Mouse (Mus musculus) hindbrain, postnatal 0 days (tissue): ENCODE measurements around the gene Myl9. TPM values are rescaled to one million over a fixed set of nuclear protein-coding genes. Genes with fewer than 3 reads are reported as not detected.
"Not testable (repeated sequence)": the region's sequence is repeated elsewhere in the genome, so short reads cannot be mapped to it uniquely, and the experiment has no call there.

Experiments
- ATAC-seq: fragments of 200-750 bp; cut with Nextera tagmentation; 2 replicates; pipeline ENCODE4 v1.8.0; 2017; ENCODE audit warnings: mild to moderate bottlenecking, moderate TSS enrichment, moderate library complexity
- DNase-seq: peaks from one replicate; pipeline ENCODE4 v3.0.0-alpha.2; 2015; ENCODE audit warnings: low spot score
- H3K27ac ChIP-seq: fragments of 300-500 bp; sonication (generic); 2 replicates; pipeline ENCODE4 v1.5.1; 2014; ENCODE audit warnings: mild to moderate bottlenecking
- H3K27me3 ChIP-seq: fragments of 300-500 bp; sonication (generic); 2 replicates; pipeline ENCODE4 v1.6.1; 2014; ENCODE audit warnings: low read length, mixed read lengths; ENCODE audit not compliant: insufficient read depth
- H3K36me3 ChIP-seq: fragments of 300-500 bp; sonication (generic); 2 replicates; pipeline ENCODE4 v1.6.1; 2014; ENCODE audit warnings: low read length, mixed read lengths; ENCODE audit not compliant: insufficient read depth
- H3K4me1 ChIP-seq: fragments of 300-500 bp; sonication (generic); 2 replicates; pipeline ENCODE4 v1.6.1; 2014; ENCODE audit warnings: antibody characterized with exemption, low read length, mixed read lengths; ENCODE audit not compliant: insufficient read depth
- H3K4me2 ChIP-seq: fragments of 300-500 bp; sonication (generic); 2 replicates; pipeline ENCODE4 v1.6.1; 2014; ENCODE audit warnings: low read depth, mild to moderate bottlenecking, low read length, moderate library complexity, mixed read lengths
- H3K4me3 ChIP-seq: fragments of 300-500 bp; sonication (generic); 2 replicates; pipeline ENCODE4 v1.5.1; 2014; ENCODE audit warnings: low read length
- H3K9ac ChIP-seq: fragments of 300-500 bp; sonication (generic); replicated peaks from 2 replicates; pipeline ENCODE4 v1.6.1; 2014; ENCODE audit warnings: mild to moderate bottlenecking, low read length, moderate library complexity, mixed read lengths
- H3K9me3 ChIP-seq: fragments of 300-500 bp; sonication (generic); 2 replicates; pipeline ENCODE4 v1.6.1; 2016; ENCODE audit warnings: low read length, mixed read lengths
- CTCF ChIP-seq: IDR thresholded peaks from 2 replicates; pipeline ENCODE4 v1.5.1; 2016; ENCODE audit warnings: antibody characterized with exemption, control low read depth, low read depth
- WGBS: fragments of 180-500 bp; shearing (Covaris S2); extraction: QIAGEN DNeasy Blood & Tissue Kit; methylation state at CpG from one replicate; pipeline ENCODE4 v1.1.7; 2014; 5-methylcytosine and 5-hydroxymethylcytosine counted together
- polyA plus RNA-seq: library from polyadenylated mRNA; unstranded; fragments of >200 nt; fragmentation: Nextera tagmentation; extraction: Ambion mirVana; gene quantifications from 2 replicates; pipeline ENCODE4 v1.2.1, GENCODE M21; 2015
- total RNA-seq: library from RNA; depleted of rRNA; stranded (reverse); fragments of >200 nt; gene quantifications from 2 replicates; pipeline ENCODE4 v1.2.3, GENCODE M21; 2014; rRNA removed

Gene Myl9
- total and polyA plus RNA-seq, 2 experiments from 2014 or later = 38.4 TPM

DNA sequence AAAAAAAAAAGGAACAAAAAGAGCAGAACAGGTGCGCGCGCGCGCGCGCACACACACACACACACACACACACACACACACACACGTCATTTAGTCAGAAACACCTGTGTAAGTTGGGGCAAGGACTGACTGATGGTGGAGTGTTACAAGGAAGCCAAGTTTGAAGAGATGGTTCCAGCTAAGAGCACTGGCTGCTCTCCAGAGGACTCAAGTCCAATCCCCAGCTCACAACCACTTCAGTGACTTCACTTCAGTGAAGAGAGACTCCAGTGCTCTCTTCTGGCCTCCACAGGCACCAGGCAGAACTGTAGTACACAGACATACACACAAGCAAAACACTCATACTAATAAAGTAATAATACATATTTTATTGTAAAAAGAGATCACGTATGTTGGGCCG lies 35.5 kb downstream of the Myl9 start:
- Histone ChIP-seq H3K27ac (no peak overlapping the region), H3K4me2 (no peak overlapping the region), H3K9ac (no peak overlapping the region), H3K36me3 (no peaks in the 10 kb centered on the region), H3K9me3 (no peaks in the 10 kb centered on the region), H3K27me3 (no peaks in the 10 kb centered on the region), H3K4me1 (no peaks in the 10 kb centered on the region), H3K4me3 (no peak overlapping the region)
- ATAC-seq (no peak), DNase-seq (peak; percentile 3)
- TF ChIP-seq CTCF = no peak
- 97% methylated on average over 10 of the region's 10 CpGs for WGBS

DNA sequence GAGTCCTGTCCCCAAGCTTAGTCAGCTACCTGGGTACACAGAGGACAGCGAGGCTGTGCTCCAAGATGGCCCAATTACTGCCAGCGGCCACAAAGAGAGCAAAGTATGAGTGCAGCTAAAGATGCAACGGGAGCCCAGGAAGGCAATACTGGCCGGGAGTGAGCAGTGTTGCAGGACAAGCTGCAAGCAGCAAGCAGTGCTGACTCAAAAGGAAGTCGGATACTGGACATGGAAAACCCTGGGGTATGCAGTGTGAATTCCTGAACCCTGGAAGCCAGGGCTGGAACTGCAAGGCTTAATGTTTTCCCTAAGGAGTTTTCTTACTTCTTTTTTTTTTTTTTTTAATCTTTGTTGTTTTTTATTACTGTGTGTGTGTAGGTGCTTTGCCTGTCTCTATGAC lies 36.3 kb downstream of the Myl9 start:
- H3K4me2 ChIP-seq = no peak overlapping the region
- 81% methylated on average over 5 of the region's 5 CpGs for WGBS
- no peaks in the 10 kb centered on the region for H3K9me3 ChIP-seq
- no peaks in the 10 kb centered on the region for H3K36me3 ChIP-seq
- no peaks in the 10 kb centered on the region for H3K4me1 ChIP-seq
- no peaks in the 10 kb centered on the region for H3K27me3 ChIP-seq
- no peak overlapping the region for H3K27ac ChIP-seq
- no peak for TF ChIP-seq CTCF
- DNase-seq (no peak), ATAC-seq (no peak)
- H3K9ac ChIP-seq = no peak overlapping the region
- no peak overlapping the region for H3K4me3 ChIP-seq

DNA sequence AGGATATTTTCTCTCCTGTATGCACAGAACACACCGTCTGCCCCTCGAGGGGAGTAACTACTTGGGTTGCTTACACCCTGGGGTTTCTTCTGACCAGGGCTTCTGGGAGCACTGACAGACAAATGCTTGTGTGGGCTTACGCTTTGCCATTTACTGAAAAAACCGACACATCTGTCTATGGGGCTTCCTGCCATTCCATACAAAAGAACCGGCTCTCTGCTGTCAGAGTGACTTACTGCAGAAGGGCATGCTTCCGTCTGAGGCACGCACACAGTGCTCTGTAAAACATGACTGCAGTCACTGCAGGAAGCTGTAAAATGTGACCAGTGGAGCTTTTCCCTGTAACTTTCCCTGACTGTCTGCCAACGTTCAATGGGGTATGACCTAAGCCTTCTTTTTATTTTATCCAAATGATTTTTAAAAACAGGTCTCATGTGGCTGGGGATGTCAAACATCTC lies 39.2 kb downstream of the Myl9 start:
- ATAC-seq (no peak), DNase-seq (peak; percentile 15)
- no peaks in the 10 kb centered on the region for H3K4me1 ChIP-seq
- H3K4me2 ChIP-seq = no peak overlapping the region
- H3K4me3 ChIP-seq = no peak overlapping the region
- H3K9me3 ChIP-seq = no peaks in the 10 kb centered on the region
- no peaks in the 10 kb centered on the region for H3K27me3 ChIP-seq
- no peak for TF ChIP-seq CTCF
- WGBS = 5% methylated on average over 8 of the region's 8 CpGs
- no peak overlapping the region for H3K27ac ChIP-seq
- no peak overlapping the region for H3K9ac ChIP-seq
- no peaks in the 10 kb centered on the region for H3K36me3 ChIP-seq

DNA sequence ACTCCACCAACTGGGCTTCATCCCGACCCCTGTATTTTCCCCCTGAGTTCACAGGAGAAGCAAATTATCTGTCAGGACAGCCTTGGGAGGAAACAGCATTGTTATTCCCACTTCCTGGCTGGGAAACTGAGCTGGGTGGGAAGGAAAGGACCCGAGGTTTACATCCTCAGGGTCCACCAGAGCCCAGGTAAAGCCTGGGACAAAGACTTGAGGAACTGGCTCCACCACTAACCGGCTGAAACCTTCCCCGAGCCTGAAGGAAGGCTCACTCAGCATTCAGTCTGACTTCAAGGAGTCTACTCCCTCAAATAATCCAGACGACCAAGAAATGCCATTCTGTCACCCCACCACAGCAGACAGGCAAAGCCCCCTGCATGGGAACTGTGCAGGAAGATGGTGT lies 39.7 kb downstream of the Myl9 start:
- DNase-seq (no peak), ATAC-seq (no peak)
- Histone ChIP-seq H3K27me3 (no peaks in the 10 kb centered on the region), H3K4me1 (no peaks in the 10 kb centered on the region), H3K4me3 (no peak overlapping the region), H3K4me2 (no peak overlapping the region), H3K36me3 (no peaks in the 10 kb centered on the region), H3K9ac (no peak overlapping the region), H3K27ac (no peak overlapping the region), H3K9me3 (no peaks in the 10 kb centered on the region)
- no peak for TF ChIP-seq CTCF
- 43% methylated on average over 5 of the region's 5 CpGs for WGBS

DNA sequence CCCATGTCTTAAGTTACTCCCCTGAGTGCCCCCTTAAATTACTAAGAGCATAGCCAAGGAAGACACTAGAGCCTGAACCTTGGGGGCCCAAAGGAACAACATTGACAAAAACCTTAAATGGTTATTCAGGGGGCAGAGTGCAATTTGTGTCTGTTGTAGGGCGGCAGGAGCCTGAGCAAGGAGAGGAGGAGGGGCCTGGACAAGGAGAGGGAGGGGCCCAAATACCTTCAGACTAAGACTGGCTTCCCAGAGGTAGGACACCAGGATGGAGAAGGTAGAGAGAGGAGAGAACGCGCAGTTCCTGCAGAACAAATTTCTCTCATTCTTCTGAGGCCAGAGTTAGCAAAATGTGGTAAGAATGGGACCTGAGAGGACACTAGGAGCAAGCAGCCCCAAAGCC lies 40.2 kb downstream of the Myl9 start:
- H3K4me2 ChIP-seq = no peak overlapping the region
- no peak for DNase-seq
- H3K27me3 ChIP-seq = no peaks in the 10 kb centered on the region
- no peaks in the 10 kb centered on the region for H3K9me3 ChIP-seq
- no peak for TF ChIP-seq CTCF
- WGBS = 72% methylated on average over 3 of the region's 3 CpGs
- H3K9ac ChIP-seq = no peak overlapping the region
- no peak overlapping the region for H3K4me3 ChIP-seq
- ATAC-seq = no peak
- H3K36me3 ChIP-seq = no peaks in the 10 kb centered on the region
- no peak overlapping the region for H3K27ac ChIP-seq
- no peaks in the 10 kb centered on the region for H3K4me1 ChIP-seq

DNA sequence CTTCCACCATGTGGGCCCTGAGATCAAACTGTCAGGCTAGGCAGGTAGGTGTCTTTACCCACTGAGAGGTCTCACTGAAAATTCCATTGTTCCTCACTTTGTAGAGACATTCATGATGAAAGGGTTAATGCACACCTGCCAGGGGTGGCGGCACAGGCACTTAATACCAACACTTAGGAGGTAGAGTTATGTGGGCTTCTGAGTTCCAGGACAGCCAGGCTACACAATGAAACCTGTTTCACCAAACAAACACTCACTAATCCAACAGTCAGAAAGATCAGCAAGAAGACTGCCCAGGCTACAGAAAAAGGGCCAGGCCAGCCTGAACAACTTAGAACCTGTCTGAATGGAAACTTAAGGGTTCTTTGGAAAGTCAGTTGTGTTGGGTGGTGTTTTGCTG lies 40.9 kb downstream of the Myl9 start:
- Histone ChIP-seq H3K9me3 (no peaks in the 10 kb centered on the region), H3K27ac (no peak overlapping the region), H3K36me3 (no peaks in the 10 kb centered on the region), H3K4me1 (no peaks in the 10 kb centered on the region), H3K4me3 (no peak overlapping the region), H3K4me2 (no peak overlapping the region), H3K27me3 (no peaks in the 10 kb centered on the region), H3K9ac (no peak overlapping the region)
- TF ChIP-seq CTCF = no peak
- 67% methylated on average over 1 of the region's 1 CpGs for WGBS
- DNase-seq = no peak
- no peak for ATAC-seq

DNA sequence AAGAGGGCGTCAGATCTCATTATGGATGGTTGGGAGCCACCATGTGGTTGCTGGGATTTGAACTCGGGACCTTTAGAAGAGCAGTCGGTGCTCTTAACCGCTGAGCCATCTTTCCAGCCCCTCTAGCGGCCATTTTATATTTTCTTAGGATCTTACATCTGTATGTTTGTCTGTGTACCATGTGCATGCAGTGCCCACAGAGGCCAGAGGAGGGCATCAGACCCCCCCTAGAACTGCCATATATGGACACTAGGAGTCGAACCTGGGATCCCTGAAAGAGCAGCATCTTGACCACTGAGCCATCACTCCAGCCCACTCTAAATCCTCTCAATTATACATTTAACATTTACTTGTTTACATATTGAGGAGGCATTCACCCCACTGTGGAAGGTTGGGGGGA lies 49.9 kb downstream of the Myl9 start:
- 90% methylated on average over 6 of the region's 6 CpGs for WGBS
- H3K27ac ChIP-seq = not testable (repeated sequence)
- TF ChIP-seq CTCF = peak; percentile 18; the same call in 1 of the 2 replicates

More for the DNA sequence above, 49.9 kb downstream of the Myl9 start:
- ATAC-seq, H3K4me2 ChIP-seq, H3K9me3 ChIP-seq, H3K4me1 ChIP-seq, DNase-seq, H3K27me3 ChIP-seq, H3K9ac ChIP-seq, H3K36me3 ChIP-seq, H3K4me3 ChIP-seq: not testable (repeated sequence)

Other genes with a start within 250 kb of the Myl9 start
- gene Aar2, start 227.8 kb upstream of the Myl9 start, total RNA-seq = 47.4 and 61.6 TPM in 2 replicates
- gene Aar2, start 227.8 kb upstream of the Myl9 start, polyA plus RNA-seq = 39.2 and 40.3 TPM in 2 replicates
- gene Dlgap4, start 161.7 kb upstream of the Myl9 start, total RNA-seq = 166 and 190 TPM in 2 replicates
- gene Dlgap4, start 161.7 kb upstream of the Myl9 start, polyA plus RNA-seq = 168 and 173 TPM in 2 replicates
- 18.2 and 26.6 TPM in 2 replicates for gene Tgif2, start 64.6 kb downstream of the Myl9 start, total RNA-seq
- 12.6 and 14.4 TPM in 2 replicates for gene Tgif2, start 64.6 kb downstream of the Myl9 start, polyA plus RNA-seq
- gene 4930518I15Rik, start 82.5 kb downstream of the Myl9 start, total RNA-seq = 1.7 and 4.4 TPM in 2 replicates
- gene 4930518I15Rik, start 82.5 kb downstream of the Myl9 start, polyA plus RNA-seq = 3.6 and 3.8 TPM in 2 replicates
- gene Rab5if, start 87.7 kb downstream of the Myl9 start, total RNA-seq = 131 and 135 TPM in 2 replicates
- gene Rab5if, start 87.7 kb downstream of the Myl9 start, polyA plus RNA-seq = 158 and 160 TPM in 2 replicates
- gene Sla2, start 111.8 kb downstream of the Myl9 start, total RNA-seq = 0.68 TPM in 1 of 2 replicates, not detected in the other
- 0.13 and 0.15 TPM in 2 replicates for gene Sla2, start 111.8 kb downstream of the Myl9 start, polyA plus RNA-seq
- gene Ndrg3, start 216.6 kb downstream of the Myl9 start, total RNA-seq = 177 and 183 TPM in 2 replicates
- 162 and 167 TPM in 2 replicates for gene Ndrg3, start 216.6 kb downstream of the Myl9 start, polyA plus RNA-seq
- gene Dsn1, start 231.7 kb downstream of the Myl9 start, total RNA-seq = 6.3 and 9.5 TPM in 2 replicates
- gene Dsn1, start 231.7 kb downstream of the Myl9 start, polyA plus RNA-seq = 11.9 and 12.7 TPM in 2 replicates